Mouse (Mus musculus) liver, embryonic 16.5 days (tissue): ENCODE measurements around the gene Fis1. TPM values are rescaled to one million over a fixed set of nuclear protein-coding genes. Genes with fewer than 3 reads are reported as not detected.
A peak's percentile ranks its signal among the peaks of the same experiment; 100 is the strongest.

Experiments used
- ATAC-seq: fragments of 200-750 bp; cut with Nextera tagmentation; 2 replicates; pipeline ENCODE4 v1.8.0; 2017; ENCODE audit warnings: low read depth, mild to moderate bottlenecking, moderate number of reproducible peaks, moderate library complexity
- H3K27ac ChIP-seq: fragments of 300-500 bp; sonication (generic); 2 replicates; pipeline ENCODE4 v1.5.1; 2014; ENCODE audit warnings: mild to moderate bottlenecking, low read length
- H3K27me3 ChIP-seq: fragments of 300-500 bp; sonication (generic); 2 replicates; pipeline ENCODE4 v1.6.1; 2014; ENCODE audit warnings: low read depth, low read length, mixed read lengths; ENCODE audit not compliant: control insufficient read depth, insufficient read depth
- H3K36me3 ChIP-seq: fragments of 300-500 bp; sonication (generic); 2 replicates; pipeline ENCODE4 v1.6.1; 2014; ENCODE audit warnings: mild to moderate bottlenecking; ENCODE audit not compliant: control insufficient read depth, insufficient read depth
- H3K4me1 ChIP-seq: fragments of 300-500 bp; sonication (generic); 2 replicates; pipeline ENCODE4 v1.6.1; 2014; ENCODE audit warnings: low read depth, low read length, mixed read lengths; ENCODE audit not compliant: control insufficient read depth
- H3K4me2 ChIP-seq: fragments of 300-500 bp; sonication (generic); 2 replicates; pipeline ENCODE4 v1.6.1; 2014; ENCODE audit warnings: low read depth, low read length, mixed read lengths
- H3K4me3 ChIP-seq: fragments of 300-500 bp; sonication (generic); 2 replicates; pipeline ENCODE4 v1.5.1; 2014; ENCODE audit warnings: low read depth, mild to moderate bottlenecking, low read length
- H3K9ac ChIP-seq: fragments of 300-500 bp; sonication (generic); 2 replicates; pipeline ENCODE4 v1.6.1; 2014; ENCODE audit warnings: low read depth, low read length
- H3K9me3 ChIP-seq: fragments of 300-500 bp; sonication (generic); replicated peaks from 2 replicates; pipeline ENCODE4 v1.6.1; 2016; ENCODE audit warnings: low read length; ENCODE audit not compliant: control insufficient read depth
- WGBS: fragments of 180-500 bp; shearing (Covaris S2); extraction: QIAGEN DNeasy Blood & Tissue Kit; methylation state at CpG from one replicate; pipeline ENCODE4 v1.1.7; 2014; ENCODE audit not compliant: insufficient replicate concordance; 5-methylcytosine and 5-hydroxymethylcytosine counted together
- polyA plus RNA-seq: library from polyadenylated mRNA; unstranded; fragments of >200 nt; fragmentation: Nextera tagmentation; extraction: Ambion mirVana; gene quantifications from 2 replicates; pipeline ENCODE4 v1.2.1, GENCODE M21; 2015

The Fis1 gene
- polyA plus RNA-seq, 1 experiment from 2014 or later, result 172 TPM

- no peaks in the 10 kb centered on the region for H3K36me3 ChIP-seq
- H3K27me3 ChIP-seq, result no peaks in the 10 kb centered on the region
- H3K4me1 ChIP-seq, result peaks cover 12% of the 10 kb centered on the region
- H3K4me2 ChIP-seq, result peak overlapping the region; percentile 92
- no peaks in the 10 kb centered on the region for H3K9me3 ChIP-seq
- WGBS, result 14% methylated on average over 18 of the region's 18 CpGs
- H3K27ac ChIP-seq, result no peak overlapping the region
- peak overlapping the region; percentile 62 for H3K4me3 ChIP-seq
- ATAC-seq, result no peak
- H3K9ac ChIP-seq, result peak overlapping the region; percentile 62
These were observed 33.4 kb upstream of the Fis1 start for GRCm38 (mm10) chr5:136919546-136920301.

GRCm38 (mm10) chr5:136922830-136923229, 30.2 kb upstream of the Fis1 start:
- Histone ChIP-seq H3K27ac (no peak overlapping the region), H3K36me3 (no peaks in the 10 kb centered on the region), H3K4me3 (no peak overlapping the region), H3K9ac (no peak overlapping the region), H3K4me2 (no peak overlapping the region), H3K27me3 (no peaks in the 10 kb centered on the region), H3K9me3 (no peaks in the 10 kb centered on the region), H3K4me1 (peaks cover 12% of the 10 kb centered on the region)
- WGBS, result 74% methylated on average over 9 of the region's 9 CpGs
- ATAC-seq, result no peak

GRCm38 (mm10) chr5:136923751-136924478, 29.2 kb upstream of the Fis1 start:
- WGBS, result 63% methylated on average over 7 of the region's 7 CpGs
- Histone ChIP-seq H3K9ac (no peak overlapping the region), H3K27me3 (no peaks in the 10 kb centered on the region), H3K4me2 (no peak overlapping the region), H3K4me1 (peaks cover 12% of the 10 kb centered on the region), H3K9me3 (no peaks in the 10 kb centered on the region), H3K36me3 (no peaks in the 10 kb centered on the region), H3K27ac (no peak overlapping the region), H3K4me3 (no peak overlapping the region)
- peak; percentile 18; the same call in 1 of the 2 replicates for ATAC-seq

GRCm38 (mm10) chr5:136929073-136929472, 24.0 kb upstream of the Fis1 start:
- Histone ChIP-seq H3K27ac (no peak overlapping the region), H3K4me1 (no peaks in the 10 kb centered on the region)
- 19% methylated on average over 4 of the region's 4 CpGs for WGBS

GRCm38 (mm10) chr5:136931896-136932295, 21.2 kb upstream of the Fis1 start:
- H3K4me1 ChIP-seq, result no peaks in the 10 kb centered on the region
- no peaks in the 10 kb centered on the region for H3K9me3 ChIP-seq
- no peaks in the 10 kb centered on the region for H3K27me3 ChIP-seq
- no peak overlapping the region for H3K27ac ChIP-seq
- 78% methylated on average over 14 of the region's 14 CpGs for WGBS
- H3K4me3 ChIP-seq, result no peak overlapping the region
- no peaks in the 10 kb centered on the region for H3K36me3 ChIP-seq
- no peak for ATAC-seq
- H3K9ac ChIP-seq, result no peak overlapping the region
- H3K4me2 ChIP-seq, result no peak overlapping the region

More at GRCm38 (mm10) chr5:136929073-136929472, 24.0 kb upstream of the Fis1 start:
- H3K9ac ChIP-seq, result no peak overlapping the region
- no peaks in the 10 kb centered on the region for H3K36me3 ChIP-seq
- no peaks in the 10 kb centered on the region for H3K9me3 ChIP-seq
- H3K4me2 ChIP-seq, result no peak overlapping the region
- H3K27me3 ChIP-seq, result no peaks in the 10 kb centered on the region
- peak; percentile 51; the same call in 1 of the 2 replicates for ATAC-seq
- no peak overlapping the region for H3K4me3 ChIP-seq

- Histone ChIP-seq H3K27me3 (no peaks in the 10 kb centered on the region), H3K27ac (no peak overlapping the region), H3K9ac (no peak overlapping the region), H3K4me2 (no peak overlapping the region), H3K36me3 (no peaks in the 10 kb centered on the region), H3K4me1 (no peaks in the 10 kb centered on the region), H3K4me3 (no peak overlapping the region), H3K9me3 (no peaks in the 10 kb centered on the region)
- 69% methylated on average over 5 of the region's 5 CpGs for WGBS
- ATAC-seq, result no peak
These were observed 20.1 kb upstream of the Fis1 start for GRCm38 (mm10) chr5:136932956-136933355.

GRCm38 (mm10) chr5:136933930-136934329, 19.1 kb upstream of the Fis1 start:
- no peak overlapping the region for H3K4me2 ChIP-seq
- 73% methylated on average over 6 of the region's 6 CpGs for WGBS

GRCm38 (mm10) chr5:136935905-136936695, 17.0 kb upstream of the Fis1 start:
- no peak overlapping the region for H3K27ac ChIP-seq
- no peaks in the 10 kb centered on the region for H3K36me3 ChIP-seq
- ATAC-seq, result no peak
- H3K4me2 ChIP-seq, result no peak overlapping the region
- no peaks in the 10 kb centered on the region for H3K4me1 ChIP-seq
- no peak overlapping the region for H3K9ac ChIP-seq
- H3K4me3 ChIP-seq, result no peak overlapping the region
- 42% methylated on average over 7 of the region's 7 CpGs for WGBS
- no peaks in the 10 kb centered on the region for H3K27me3 ChIP-seq
- H3K9me3 ChIP-seq, result no peaks in the 10 kb centered on the region

More at GRCm38 (mm10) chr5:136933930-136934329, 19.1 kb upstream of the Fis1 start:
- no peak for ATAC-seq
- no peaks in the 10 kb centered on the region for H3K36me3 ChIP-seq
- no peak overlapping the region for H3K4me3 ChIP-seq
- no peaks in the 10 kb centered on the region for H3K9me3 ChIP-seq
- H3K27ac ChIP-seq, result no peak overlapping the region
- H3K4me1 ChIP-seq, result no peaks in the 10 kb centered on the region
- no peaks in the 10 kb centered on the region for H3K27me3 ChIP-seq
- H3K9ac ChIP-seq, result no peak overlapping the region
